Mouse (Mus musculus) C2C12 (cell line): Measurements from ENCODE around the gene Gal3st3. TPM values are rescaled to one million over a fixed set of nuclear protein-coding genes. Genes with fewer than 3 reads are reported as not detected.
A peak's percentile ranks its signal among the peaks of the same experiment; 100 is the strongest.

Experiments used
- H3K27me3 ChIP-seq: one replicate; pipeline ENCODE4 v1.6.1; 2011; ENCODE audit not compliant: control insufficient read depth, insufficient read depth, insufficient read length
- H3K36me3 ChIP-seq: one replicate; pipeline ENCODE4 v1.6.1; 2011; ENCODE audit not compliant: control insufficient read depth, insufficient read depth
- H3K4me3 ChIP-seq: one replicate; pipeline ENCODE4 v1.5.1; 2011; ENCODE audit warnings: mild to moderate bottlenecking, control low read depth; ENCODE audit not compliant: poor library complexity, insufficient read depth, severe bottlenecking
- H3K79me2 ChIP-seq: one replicate; pipeline ENCODE4 v1.6.1; 2011; ENCODE audit not compliant: control insufficient read depth, insufficient read depth
- H3K79me3 ChIP-seq: one replicate; pipeline ENCODE4 v1.6.1; 2011; ENCODE audit warnings: low read depth, control low read depth
- H3ac ChIP-seq: one replicate; pipeline ENCODE3; 2011; ENCODE audit warnings: low read depth; ENCODE audit not compliant: control insufficient read depth, insufficient read length
- CEBPB ChIP-seq: IDR thresholded peaks from one replicate; pipeline ENCODE4 v1.6.1; 2011; ENCODE audit warnings: low read depth, mild to moderate bottlenecking, control low read depth, moderate library complexity
- CTCF ChIP-seq: IDR thresholded peaks from one replicate; pipeline ENCODE4 v1.5.1; 2011; ENCODE audit not compliant: control insufficient read depth, insufficient read depth, insufficient read length
- FOSL1 ChIP-seq: IDR thresholded peaks from one replicate; pipeline ENCODE4 v1.8.0; 2011; ENCODE audit warnings: mild to moderate bottlenecking, low read length; ENCODE audit not compliant: poor library complexity, insufficient read depth, severe bottlenecking
- MAX ChIP-seq: IDR thresholded peaks from one replicate; pipeline ENCODE4 v1.6.1; 2011; ENCODE audit warnings: mild to moderate bottlenecking, control low read depth
- MYOD1 ChIP-seq: IDR thresholded peaks from one replicate; pipeline ENCODE4 v1.6.1; 2011; ENCODE audit warnings: low read depth; ENCODE audit not compliant: control insufficient read depth, insufficient read length
- MYOG ChIP-seq: IDR thresholded peaks from one replicate; pipeline ENCODE4 v1.6.1; 2011; ENCODE audit not compliant: control insufficient read depth, insufficient read length; ENCODE audit errors: extremely low read depth
- USF1 ChIP-seq: IDR thresholded peaks from one replicate; pipeline ENCODE4 v1.6.1; 2011; ENCODE audit warnings: low read depth, mild to moderate bottlenecking, control low read depth, moderate library complexity
- polyA plus RNA-seq: library from polyadenylated mRNA; unstranded; fragments of >200 nt; fragmentation: generic; extraction: Trizol; gene quantifications from one replicate; pipeline ENCODE4 v1.2.1, GENCODE M21; 2012; ENCODE audit warnings: missing spikeins

Gal3st3 gene
- polyA plus RNA-seq, 1 experiment, result not detected

GRCm38 (mm10) chr19:5296630-5297029 lies 1.5 kb upstream of the Gal3st3 start:
- H3K79me3 ChIP-seq, result peaks cover 23% of the 10 kb centered on the region
- H3K4me3 ChIP-seq, result no peak overlapping the region
- TF ChIP-seq MAX (no peak), FOSL1 (no peak), MYOD1 (no peak), CEBPB (no peak), USF1 (no peak), CTCF (no peak), MYOG (no peak)
- no peaks in the 10 kb centered on the region for H3K27me3 ChIP-seq
- peaks cover 35% of the 10 kb centered on the region for H3K79me2 ChIP-seq
- H3K36me3 ChIP-seq, result peaks cover 28% of the 10 kb centered on the region
- no peak overlapping the region for H3ac ChIP-seq

- Histone ChIP-seq H3K79me3 (no peaks in the 10 kb centered on the region), H3ac (no peak overlapping the region), H3K79me2 (no peaks in the 10 kb centered on the region), H3K36me3 (no peaks in the 10 kb centered on the region), H3K4me3 (no peak overlapping the region), H3K27me3 (no peaks in the 10 kb centered on the region)
- no peak for TF ChIP-seq MAX
- TF ChIP-seq CEBPB, result no peak
- TF ChIP-seq FOSL1, result no peak
- TF ChIP-seq CTCF, result no peak
- no peak for TF ChIP-seq MYOD1
Measured at GRCm38 (mm10) chr19:5300588-5300987, 2.5 kb downstream of the Gal3st3 start.

- Histone ChIP-seq H3K79me2 (no peaks in the 10 kb centered on the region), H3K4me3 (no peak overlapping the region), H3ac (no peak overlapping the region), H3K36me3 (no peaks in the 10 kb centered on the region), H3K79me3 (no peaks in the 10 kb centered on the region), H3K27me3 (no peaks in the 10 kb centered on the region)
- no peak for TF ChIP-seq MYOG
- TF ChIP-seq CTCF, result peak; percentile 59
- TF ChIP-seq FOSL1, result no peak
- TF ChIP-seq CEBPB, result no peak
- no peak for TF ChIP-seq USF1
- no peak for TF ChIP-seq MYOD1
- no peak for TF ChIP-seq MAX
Measured at GRCm38 (mm10) chr19:5302455-5302854, 4.3 kb downstream of the Gal3st3 start.

- Histone ChIP-seq H3K27me3 (no peaks in the 10 kb centered on the region), H3K4me3 (no peak overlapping the region)
Measured at GRCm38 (mm10) chr19:5306279-5306678, 8.1 kb downstream of the Gal3st3 start.

GRCm38 (mm10) chr19:5306968-5307734 lies 9.0 kb downstream of the Gal3st3 start:
- Histone ChIP-seq H3K4me3 (no peak overlapping the region), H3K36me3 (no peaks in the 10 kb centered on the region), H3K79me3 (no peaks in the 10 kb centered on the region), H3K27me3 (no peaks in the 10 kb centered on the region), H3K79me2 (no peaks in the 10 kb centered on the region), H3ac (no peak overlapping the region)
- TF ChIP-seq FOSL1, result no peak
- no peak for TF ChIP-seq MYOD1
- no peak for TF ChIP-seq MAX
- TF ChIP-seq CTCF, result no peak
- no peak for TF ChIP-seq CEBPB
- no peak for TF ChIP-seq USF1
- TF ChIP-seq MYOG, result no peak

More at GRCm38 (mm10) chr19:5306279-5306678, 8.1 kb downstream of the Gal3st3 start:
- TF ChIP-seq FOSL1, result no peak
- no peak for TF ChIP-seq MYOG
- TF ChIP-seq CEBPB, result no peak
- no peak for TF ChIP-seq USF1
- TF ChIP-seq CTCF, result peak; percentile 6
- TF ChIP-seq MYOD1, result no peak
- no peak for TF ChIP-seq MAX
- H3K79me3 ChIP-seq, result no peaks in the 10 kb centered on the region
- H3ac ChIP-seq, result no peak overlapping the region
- no peaks in the 10 kb centered on the region for H3K36me3 ChIP-seq
- no peaks in the 10 kb centered on the region for H3K79me2 ChIP-seq

- Histone ChIP-seq H3K79me2 (no peaks in the 10 kb centered on the region), H3K79me3 (no peaks in the 10 kb centered on the region), H3K4me3 (no peak overlapping the region), H3K27me3 (no peaks in the 10 kb centered on the region), H3K36me3 (no peaks in the 10 kb centered on the region), H3ac (no peak overlapping the region)
- TF ChIP-seq USF1 (no peak), CEBPB (no peak), CTCF (no peak), FOSL1 (no peak), MYOG (no peak), MYOD1 (no peak), MAX (no peak)
Measured at GRCm38 (mm10) chr19:5309025-5309424, 10.9 kb downstream of the Gal3st3 start.
